Mouse (Mus musculus): ENCODE results near the gene Mpp5.

DNA sequence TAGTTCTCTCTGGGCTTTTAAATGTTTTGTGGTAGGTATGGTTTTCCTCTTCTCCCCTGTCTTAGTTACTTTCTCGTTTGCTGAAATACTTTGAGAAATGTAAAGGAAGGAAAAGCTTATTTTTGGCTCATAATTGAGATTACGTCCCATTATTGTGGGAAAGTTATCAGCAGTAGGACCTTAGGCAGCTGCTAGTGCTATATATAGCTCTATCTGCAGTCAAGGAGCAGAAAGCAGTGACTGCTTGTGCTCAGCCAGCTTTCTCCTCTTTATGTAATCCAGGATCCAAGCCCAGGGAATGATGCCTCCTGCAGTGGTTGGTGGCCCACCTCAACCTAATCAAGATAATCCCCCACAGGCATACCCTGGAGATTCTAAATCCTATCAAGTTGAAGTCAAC lies 24.5 kb downstream of the Mpp5 start:
- TF ChIP-seq CTCF (IDR thresholded peaks at IDR 0.05; ENCODE audit: low read depth, low read length) = no peak
- no peak for TF ChIP-seq POLR2A (IDR thresholded peaks at IDR 0.05; ENCODE audit: extremely low read depth, insufficient read depth, low read length)
